Mouse (Mus musculus): Measurements from ENCODE around the gene Ntn5.

Ntn5 gene

DNA sequence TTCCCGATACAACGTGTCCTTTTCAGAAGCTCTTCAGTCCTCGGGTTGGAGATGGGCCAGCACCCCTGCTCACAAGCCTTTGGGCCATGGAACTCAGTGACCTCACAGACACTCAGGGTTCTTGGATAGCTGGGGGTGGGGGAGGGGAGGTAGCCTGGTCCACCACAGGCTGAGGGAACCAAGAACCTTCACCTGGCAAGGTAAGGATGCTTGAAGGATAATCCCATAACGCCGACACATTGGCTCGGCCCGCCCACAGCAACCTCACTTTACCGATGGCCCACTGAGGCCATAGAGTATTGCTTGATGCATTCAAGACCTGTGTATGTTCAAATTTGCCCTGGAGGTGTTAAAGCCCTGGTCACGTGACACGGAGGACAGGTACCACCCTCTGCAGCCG lies 41.9 kb downstream of the Ntn5 start, which contains the start of gene Spaca4:
Spaca4 (minus strand) TSS at position 101 of the 400 bp plus-strand sequence.
- no peak for DNase-seq (ENCODE audit: low spot score)

DNA sequence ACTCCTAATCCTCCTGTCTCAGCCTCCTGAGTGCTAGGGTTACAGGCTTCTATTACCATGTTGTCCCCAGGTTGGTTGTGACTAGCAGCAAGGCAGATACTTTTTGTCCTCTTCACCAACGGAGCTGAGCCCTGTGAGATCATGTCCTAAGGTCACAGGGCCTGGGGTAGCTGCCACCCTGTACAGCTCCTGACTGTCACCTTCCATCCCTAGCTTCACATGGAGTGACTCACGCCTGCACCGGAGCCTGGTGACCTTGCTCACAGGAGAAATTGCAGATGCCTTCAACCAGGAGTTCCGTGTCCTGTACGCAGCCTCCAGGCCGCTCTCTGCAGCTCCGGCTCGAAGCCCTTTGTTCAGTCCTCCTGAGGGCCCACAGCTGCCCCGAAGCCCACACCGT lies 42.6 kb downstream of the Ntn5 start:
- DNase-seq (ENCODE audit: low spot score): no peak

DNA sequence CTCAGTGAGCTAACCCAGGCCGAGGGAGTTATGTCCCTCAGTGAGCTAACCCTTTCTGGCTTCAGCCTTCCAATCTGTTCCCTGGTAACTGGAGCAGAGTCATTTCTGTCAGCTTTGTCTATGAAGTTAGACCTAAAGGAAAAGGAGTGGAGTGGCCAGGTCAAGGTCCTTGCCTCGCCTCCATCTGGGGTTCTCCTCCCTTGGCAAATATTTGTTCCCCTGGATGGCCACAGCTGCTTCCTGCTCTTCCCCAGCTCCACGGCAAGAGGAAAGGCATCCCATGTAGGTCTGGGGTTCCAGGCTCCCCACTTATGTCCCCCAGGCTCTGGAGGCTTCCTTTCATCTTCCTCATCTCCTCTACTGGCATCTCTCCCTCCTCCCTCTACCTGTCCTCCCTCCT lies 43.8 kb downstream of the Ntn5 start:
- no peak for DNase-seq (ENCODE audit: low spot score)

DNA sequence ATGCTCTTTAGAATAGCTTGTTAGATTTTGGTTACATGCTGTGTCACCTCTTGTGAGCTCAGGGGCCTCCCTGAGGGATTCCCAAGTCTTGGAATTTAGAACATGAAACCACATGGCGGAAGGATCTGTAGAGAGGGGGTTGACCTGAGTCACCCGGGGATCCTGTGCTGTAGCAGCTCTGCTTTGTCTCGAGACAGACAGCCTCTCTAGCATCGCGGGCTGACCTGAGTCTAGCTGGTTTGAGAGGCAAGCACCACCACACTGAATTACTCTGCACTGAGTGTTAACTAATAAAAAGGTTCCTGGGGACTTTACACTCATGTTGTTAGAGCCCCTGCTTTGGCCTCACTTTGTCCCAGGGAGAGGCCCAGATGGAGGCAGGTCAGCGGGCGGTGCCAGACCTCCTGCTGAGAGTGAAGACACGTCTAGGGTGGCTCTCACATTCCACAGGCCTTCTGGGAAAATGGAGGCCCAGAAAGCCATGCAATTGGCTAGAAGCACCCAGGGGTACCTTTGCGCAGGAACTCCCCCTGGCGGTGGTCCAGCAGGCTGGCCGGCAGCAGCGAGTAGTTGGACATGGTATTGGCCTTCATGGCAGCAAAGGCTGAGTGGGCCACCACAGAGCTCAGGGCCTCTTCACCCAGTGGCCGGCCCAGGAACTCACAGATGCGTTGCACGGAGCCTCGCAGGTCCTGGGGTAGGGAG lies 47.1 kb downstream of the Ntn5 start:
- peak; percentile 34 for DNase-seq (ENCODE audit: low spot score)

DNA sequence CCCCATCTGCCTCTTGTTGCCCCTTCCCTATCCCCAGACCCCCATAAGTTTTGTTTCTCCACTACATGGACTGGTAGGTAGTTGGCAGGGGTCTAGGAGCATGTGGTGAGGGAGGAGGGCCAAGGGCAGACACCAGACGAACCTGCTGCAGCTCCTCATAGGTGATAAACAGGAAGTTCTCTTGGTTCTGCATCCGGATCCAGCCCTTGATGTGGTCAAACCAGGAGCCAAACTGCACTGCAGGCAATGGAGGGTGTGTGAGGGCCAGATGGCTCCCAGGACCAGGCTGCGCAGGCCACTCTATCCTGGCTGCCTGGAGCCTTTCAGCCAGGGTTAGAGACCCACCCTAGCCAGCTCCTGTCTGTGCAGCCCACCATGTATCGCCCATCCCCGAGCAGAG lies 49.7 kb downstream of the Ntn5 start:
- DNase-seq (ENCODE audit: low spot score): no peak

DNA sequence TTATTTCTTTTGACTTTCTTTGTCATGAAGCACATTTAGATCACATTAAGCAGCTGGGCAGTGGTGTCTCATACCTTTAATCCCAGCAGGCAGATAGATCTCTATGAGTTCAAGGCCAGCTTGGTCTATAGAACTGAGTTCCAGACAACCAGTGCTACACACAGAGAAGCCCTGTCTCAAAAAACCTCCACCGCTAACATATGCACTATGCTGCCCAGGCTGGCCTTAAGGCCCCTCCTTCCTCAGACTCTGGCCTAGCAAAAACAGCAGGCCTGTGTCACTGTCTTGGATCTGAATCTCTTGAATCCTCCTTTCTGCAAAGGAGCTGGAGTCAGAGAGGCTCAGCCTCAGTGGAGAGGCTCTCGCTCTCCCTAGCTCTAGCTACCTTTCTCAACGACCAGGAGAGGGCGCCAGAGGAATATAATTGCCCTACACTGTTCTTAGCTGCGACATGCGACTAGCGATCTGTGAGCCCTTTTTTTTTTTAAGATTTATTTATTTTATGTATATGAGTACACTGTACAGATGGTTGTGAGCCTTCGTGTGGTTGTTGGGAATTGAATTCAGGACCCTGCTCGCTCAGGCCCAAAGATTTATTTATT lies 55.4 kb downstream of the Ntn5 start:
- DNase-seq (ENCODE audit: low spot score): peak; percentile 93

DNA sequence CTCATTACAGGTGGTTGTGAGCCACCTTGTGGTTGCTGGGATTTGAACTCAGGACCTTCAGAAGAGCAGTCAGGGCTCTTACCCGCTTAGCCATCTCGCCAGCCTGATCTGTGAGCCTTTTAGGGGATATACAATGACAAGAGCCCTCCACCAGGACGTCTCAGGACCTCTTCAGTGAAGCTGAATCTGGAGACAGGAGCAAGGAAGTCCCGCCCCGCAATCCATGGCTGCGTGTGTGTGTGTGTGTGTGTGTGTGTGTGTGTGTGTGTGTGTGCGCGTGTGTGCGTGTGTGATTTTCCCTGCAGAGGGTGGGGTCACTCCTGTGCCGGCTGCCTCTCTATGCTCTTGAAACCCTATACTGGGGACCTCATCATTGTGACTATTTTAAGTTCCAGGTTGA lies 56.0 kb downstream of the Ntn5 start:
- DNase-seq (ENCODE audit: low spot score): no peak

DNA sequence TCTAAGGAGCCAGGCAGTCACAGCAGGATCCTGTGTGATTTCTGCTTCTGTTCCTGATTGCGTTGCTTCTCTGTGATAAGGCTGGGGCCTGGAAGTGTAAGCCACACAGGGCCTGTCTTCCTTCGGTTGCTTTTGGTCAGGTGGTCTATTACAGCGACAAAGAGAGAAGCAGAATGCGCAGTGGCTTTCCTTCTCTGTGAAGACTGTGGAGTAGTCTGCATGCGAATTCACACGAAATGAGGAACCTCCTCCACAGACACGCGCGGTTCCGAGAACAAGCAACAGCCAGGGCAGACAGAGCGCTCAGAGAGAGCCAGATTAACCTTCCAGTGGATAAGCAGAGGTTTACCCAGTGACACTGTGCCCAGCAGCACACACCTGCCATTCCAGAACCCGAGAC lies 57.5 kb downstream of the Ntn5 start:
- DNase-seq (ENCODE audit: low spot score): no peak

DNA sequence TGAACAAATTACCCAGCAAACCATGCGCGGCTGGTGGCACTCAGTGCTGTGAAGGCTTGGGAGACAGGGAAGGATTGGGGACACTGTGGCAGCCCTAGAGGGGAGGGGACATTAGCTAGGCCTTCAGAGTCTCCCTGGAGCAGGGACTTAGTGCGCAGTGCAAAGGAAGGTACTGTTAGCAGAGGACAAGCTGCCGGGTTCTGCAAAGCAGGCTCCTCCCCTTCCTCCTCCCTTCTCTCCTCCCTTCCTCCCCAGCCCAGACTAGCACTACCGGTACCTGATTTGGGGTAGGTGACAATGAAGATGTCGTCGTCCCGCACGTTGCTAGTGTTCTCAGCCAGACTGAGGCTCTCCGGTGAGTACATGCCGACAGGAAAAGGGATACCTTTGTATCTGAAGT lies 58.0 kb downstream of the Ntn5 start:
- DNase-seq (ENCODE audit: low spot score): no peak

DNA sequence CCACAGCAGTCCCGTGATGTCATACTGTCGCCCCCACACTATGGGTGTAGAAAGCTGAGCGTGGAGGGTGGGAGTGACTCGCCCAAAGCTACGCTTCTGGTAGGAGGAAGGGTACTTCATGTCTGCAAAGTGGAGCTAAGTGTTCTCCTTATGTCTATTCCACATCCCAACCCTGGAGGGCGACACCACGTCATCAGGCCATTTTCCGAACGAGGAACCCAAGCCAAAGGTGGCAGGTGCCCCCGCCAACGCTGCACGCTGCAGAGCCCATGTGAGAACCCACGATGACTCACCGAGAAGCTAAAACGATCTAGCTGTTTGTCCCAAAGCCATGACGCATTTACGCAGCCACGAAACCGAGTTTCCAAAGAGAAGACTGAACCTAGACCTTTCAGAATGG lies 58.5 kb downstream of the Ntn5 start:
- DNase-seq (ENCODE audit: low spot score): no peak
